Mouse (Mus musculus) hindbrain, postnatal 0 days (tissue): ENCODE measurements around the gene D10Wsu102e. TPM values are rescaled to one million over a fixed set of nuclear protein-coding genes. Genes with fewer than 3 reads are reported as not detected.

Experiments
- ATAC-seq: fragments of 200-750 bp; cut with Nextera tagmentation; 2 replicates; pipeline ENCODE4 v1.8.0; 2017; ENCODE audit warnings: mild to moderate bottlenecking, moderate TSS enrichment, moderate library complexity
- DNase-seq: peaks from one replicate; pipeline ENCODE4 v3.0.0-alpha.2; 2015; ENCODE audit warnings: low spot score
- H3K27ac ChIP-seq: fragments of 300-500 bp; sonication (generic); 2 replicates; pipeline ENCODE4 v1.5.1; 2014; ENCODE audit warnings: mild to moderate bottlenecking
- H3K27me3 ChIP-seq: fragments of 300-500 bp; sonication (generic); 2 replicates; pipeline ENCODE4 v1.6.1; 2014; ENCODE audit warnings: low read length, mixed read lengths; ENCODE audit not compliant: insufficient read depth
- H3K36me3 ChIP-seq: fragments of 300-500 bp; sonication (generic); 2 replicates; pipeline ENCODE4 v1.6.1; 2014; ENCODE audit warnings: low read length, mixed read lengths; ENCODE audit not compliant: insufficient read depth
- H3K4me1 ChIP-seq: fragments of 300-500 bp; sonication (generic); 2 replicates; pipeline ENCODE4 v1.6.1; 2014; ENCODE audit warnings: antibody characterized with exemption, low read length, mixed read lengths; ENCODE audit not compliant: insufficient read depth
- H3K4me2 ChIP-seq: fragments of 300-500 bp; sonication (generic); 2 replicates; pipeline ENCODE4 v1.6.1; 2014; ENCODE audit warnings: low read depth, mild to moderate bottlenecking, low read length, moderate library complexity, mixed read lengths
- H3K4me3 ChIP-seq: fragments of 300-500 bp; sonication (generic); 2 replicates; pipeline ENCODE4 v1.5.1; 2014; ENCODE audit warnings: low read length
- H3K9ac ChIP-seq: fragments of 300-500 bp; sonication (generic); replicated peaks from 2 replicates; pipeline ENCODE4 v1.6.1; 2014; ENCODE audit warnings: mild to moderate bottlenecking, low read length, moderate library complexity, mixed read lengths
- H3K9me3 ChIP-seq: fragments of 300-500 bp; sonication (generic); 2 replicates; pipeline ENCODE4 v1.6.1; 2016; ENCODE audit warnings: low read length, mixed read lengths
- CTCF ChIP-seq: IDR thresholded peaks from 2 replicates; pipeline ENCODE4 v1.5.1; 2016; ENCODE audit warnings: antibody characterized with exemption, control low read depth, low read depth
- WGBS: fragments of 180-500 bp; shearing (Covaris S2); extraction: QIAGEN DNeasy Blood & Tissue Kit; methylation state at CpG from one replicate; pipeline ENCODE4 v1.1.7; 2014; 5-methylcytosine and 5-hydroxymethylcytosine counted together
- polyA plus RNA-seq: library from polyadenylated mRNA; unstranded; fragments of >200 nt; fragmentation: Nextera tagmentation; extraction: Ambion mirVana; gene quantifications from 2 replicates; pipeline ENCODE4 v1.2.1, GENCODE M21; 2015
- total RNA-seq: library from RNA; depleted of rRNA; stranded (reverse); fragments of >200 nt; gene quantifications from 2 replicates; pipeline ENCODE4 v1.2.3, GENCODE M21; 2014; rRNA removed

Gene D10Wsu102e
- total RNA-seq (2.1 and 2.2 TPM in 2 replicates), polyA plus RNA-seq (0.60 and 0.61 TPM in 2 replicates)

DNA sequence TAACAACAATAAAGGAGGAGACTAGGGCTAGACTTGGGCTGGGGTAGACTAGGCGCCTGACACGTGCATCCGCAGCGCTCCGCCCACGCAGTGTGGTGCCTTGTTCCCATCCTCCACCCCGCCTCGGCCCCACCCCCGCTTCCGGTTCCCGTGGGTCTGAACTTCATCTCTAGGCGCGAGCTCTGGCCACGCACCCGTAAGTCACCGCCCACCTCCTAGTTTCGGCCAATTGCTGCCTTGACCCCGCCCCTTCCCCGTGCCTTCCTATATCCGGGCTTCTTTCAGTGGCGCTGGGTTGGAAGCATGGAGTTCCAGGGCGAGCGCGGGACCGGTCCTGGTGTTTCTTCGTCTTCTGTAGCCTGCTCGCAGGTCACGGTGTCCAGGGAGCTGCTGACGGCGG is at the start of gene D10Wsu102e:
Gene D10Wsu102e (plus strand): TSS at position 266 of the 400 bp plus-strand sequence.
- H3K4me1 ChIP-seq, result no peaks in the 10 kb centered on the region
- H3K9me3 ChIP-seq, result no peaks in the 10 kb centered on the region
- peak within 1 kb of the TSS; percentile 74 for H3K27ac ChIP-seq
- ATAC-seq, result peak; percentile 99
- peak within 1 kb of the TSS; percentile 68 for H3K9ac ChIP-seq
- peak within 1 kb of the TSS; percentile 87 for H3K4me2 ChIP-seq
- H3K27me3 ChIP-seq, result no peaks in the 10 kb centered on the region
- peak; percentile 98 for DNase-seq
- peaks cover 16% of the 10 kb centered on the region for H3K36me3 ChIP-seq
- no peak for TF ChIP-seq CTCF
- 1% methylated on average over 30 of the region's 30 CpGs for WGBS
- H3K4me3 ChIP-seq, result peak within 1 kb of the TSS; percentile 83

DNA sequence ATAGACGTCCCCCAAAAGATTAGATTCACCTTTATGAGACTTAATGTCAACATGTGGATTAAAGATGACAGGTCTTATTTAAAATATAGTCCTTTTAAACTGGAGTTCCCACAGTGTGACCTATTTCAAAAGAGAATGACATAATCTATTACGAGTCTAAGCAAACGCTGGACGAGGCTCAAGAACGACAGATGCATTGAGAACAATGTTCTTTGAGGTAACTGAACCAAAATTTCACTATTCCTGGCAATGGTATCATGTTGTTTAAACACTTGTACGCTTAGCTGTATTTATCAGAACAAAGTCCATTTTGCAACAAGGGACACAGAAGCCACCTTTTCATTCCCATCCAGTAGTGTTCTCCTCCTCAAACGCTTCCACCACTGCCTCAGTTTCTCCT is 49.7 kb upstream of the D10Wsu102e start:
- DNase-seq, result no peak

DNA sequence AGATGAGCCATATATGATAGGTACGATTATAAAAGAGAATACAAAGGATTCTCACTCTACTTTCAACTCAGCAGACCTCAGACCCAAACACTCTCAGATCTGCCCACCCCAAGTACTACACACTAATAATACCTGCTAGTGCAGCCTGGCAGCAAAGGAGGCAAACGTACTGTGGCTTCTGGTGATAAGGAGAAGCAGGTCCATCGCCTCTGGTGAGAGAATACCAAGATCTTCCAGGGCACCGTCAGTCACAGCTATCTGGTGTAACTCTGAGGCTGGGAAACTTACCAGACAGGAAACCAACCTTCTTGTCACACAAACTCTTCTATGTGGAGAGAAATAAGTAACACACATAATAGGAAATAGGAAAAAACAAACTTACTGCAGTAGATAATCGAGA is 47.0 kb upstream of the D10Wsu102e start:
- no peak for TF ChIP-seq CTCF
- H3K4me2 ChIP-seq, result no peak overlapping the region
- DNase-seq, result no peak
- H3K4me1 ChIP-seq, result no peaks in the 10 kb centered on the region
- 89% methylated on average over 5 of the region's 5 CpGs for WGBS
- H3K4me3 ChIP-seq, result no peak overlapping the region
- no peak overlapping the region for H3K27ac ChIP-seq
- H3K27me3 ChIP-seq, result no peaks in the 10 kb centered on the region
- no peaks in the 10 kb centered on the region for H3K36me3 ChIP-seq
- no peak for ATAC-seq
- H3K9me3 ChIP-seq, result no peaks in the 10 kb centered on the region
- H3K9ac ChIP-seq, result no peak overlapping the region

More for the DNA sequence above, 49.7 kb upstream of the D10Wsu102e start:
- no peak for TF ChIP-seq CTCF
- no peak overlapping the region for H3K4me2 ChIP-seq
- H3K27me3 ChIP-seq, result no peaks in the 10 kb centered on the region
- WGBS, result 85% methylated on average over 7 of the region's 7 CpGs
- no peaks in the 10 kb centered on the region for H3K36me3 ChIP-seq
- H3K9me3 ChIP-seq, result no peaks in the 10 kb centered on the region
- no peaks in the 10 kb centered on the region for H3K4me1 ChIP-seq
- H3K4me3 ChIP-seq, result no peak overlapping the region
- no peak overlapping the region for H3K9ac ChIP-seq
- no peak overlapping the region for H3K27ac ChIP-seq
- no peak for ATAC-seq

DNA sequence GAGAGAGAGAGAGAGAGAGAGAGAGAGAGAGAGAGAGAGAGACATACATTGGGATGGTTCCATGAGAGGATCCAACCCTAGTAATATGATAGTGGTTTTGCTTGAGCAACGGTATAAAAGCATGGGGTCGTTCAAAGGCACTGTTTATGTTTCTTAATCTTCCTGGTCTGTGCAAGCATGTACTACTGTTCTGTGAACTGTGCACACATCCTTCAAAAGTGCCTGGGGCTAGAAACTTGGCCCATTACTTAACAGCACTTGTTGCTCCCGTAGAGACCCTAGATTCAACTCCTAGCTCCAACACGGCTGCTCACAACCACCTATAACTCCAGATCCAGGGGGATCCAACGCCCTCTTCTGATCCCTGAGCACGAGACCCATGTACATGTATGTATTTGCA is 39.6 kb upstream of the D10Wsu102e start:
- DNase-seq (no peak), ATAC-seq (no peak)
- no peaks in the 10 kb centered on the region for H3K4me1 ChIP-seq
- H3K4me3 ChIP-seq, result no peak overlapping the region
- H3K27ac ChIP-seq, result no peak overlapping the region
- 90% methylated on average over 6 of the region's 6 CpGs for WGBS
- no peaks in the 10 kb centered on the region for H3K9me3 ChIP-seq
- no peaks in the 10 kb centered on the region for H3K36me3 ChIP-seq
- no peaks in the 10 kb centered on the region for H3K27me3 ChIP-seq
- H3K9ac ChIP-seq, result no peak overlapping the region
- no peak for TF ChIP-seq CTCF
- H3K4me2 ChIP-seq, result no peak overlapping the region

DNA sequence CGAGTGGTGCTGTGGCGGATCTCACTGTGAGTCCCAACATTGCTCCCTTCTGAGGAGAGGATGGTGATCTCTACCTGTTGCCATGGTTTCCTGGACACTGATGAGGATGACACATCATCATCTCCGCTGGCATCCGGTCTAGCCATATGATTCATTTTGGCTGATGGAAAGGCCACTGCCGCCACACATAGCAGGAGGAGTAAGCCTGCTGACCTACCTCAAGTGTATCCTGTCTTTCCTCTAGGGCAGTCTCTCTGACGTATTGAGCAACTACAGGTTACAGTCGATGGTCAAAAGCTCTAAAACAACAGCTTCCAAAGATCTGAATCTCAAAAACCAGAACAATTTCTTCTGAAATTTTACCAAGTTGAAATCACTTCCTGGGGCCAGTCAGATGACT is 39.2 kb upstream of the D10Wsu102e start:
- H3K4me1 ChIP-seq, result no peaks in the 10 kb centered on the region
- H3K4me2 ChIP-seq, result no peak overlapping the region
- no peaks in the 10 kb centered on the region for H3K36me3 ChIP-seq
- 86% methylated on average over 7 of the region's 7 CpGs for WGBS
- H3K27me3 ChIP-seq, result no peaks in the 10 kb centered on the region
- ATAC-seq (no peak), DNase-seq (no peak)
- TF ChIP-seq CTCF, result no peak
- no peaks in the 10 kb centered on the region for H3K9me3 ChIP-seq
- H3K27ac ChIP-seq, result no peak overlapping the region
- no peak overlapping the region for H3K4me3 ChIP-seq
- no peak overlapping the region for H3K9ac ChIP-seq

DNA sequence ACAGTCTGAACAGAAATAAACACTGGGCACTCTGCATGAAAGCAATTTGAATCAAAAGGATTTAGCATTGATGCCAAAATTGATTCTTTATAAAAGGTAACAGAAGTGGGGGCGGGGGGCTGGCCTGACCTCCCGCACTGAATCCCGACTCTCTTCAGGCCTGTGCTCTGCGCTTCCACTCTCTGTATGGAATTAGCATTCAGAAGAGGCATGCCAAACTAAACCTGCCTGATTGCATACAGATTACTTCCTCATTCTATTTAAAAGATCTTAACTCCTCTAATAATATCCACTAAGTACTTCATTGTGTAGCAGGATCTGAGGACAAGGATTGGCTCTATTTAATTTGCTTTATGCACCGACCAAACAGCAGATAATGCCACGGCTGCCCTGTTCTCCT is 38.5 kb upstream of the D10Wsu102e start:
- DNase-seq, result no peak
- 50% methylated on average over 6 of the region's 6 CpGs for WGBS

DNA sequence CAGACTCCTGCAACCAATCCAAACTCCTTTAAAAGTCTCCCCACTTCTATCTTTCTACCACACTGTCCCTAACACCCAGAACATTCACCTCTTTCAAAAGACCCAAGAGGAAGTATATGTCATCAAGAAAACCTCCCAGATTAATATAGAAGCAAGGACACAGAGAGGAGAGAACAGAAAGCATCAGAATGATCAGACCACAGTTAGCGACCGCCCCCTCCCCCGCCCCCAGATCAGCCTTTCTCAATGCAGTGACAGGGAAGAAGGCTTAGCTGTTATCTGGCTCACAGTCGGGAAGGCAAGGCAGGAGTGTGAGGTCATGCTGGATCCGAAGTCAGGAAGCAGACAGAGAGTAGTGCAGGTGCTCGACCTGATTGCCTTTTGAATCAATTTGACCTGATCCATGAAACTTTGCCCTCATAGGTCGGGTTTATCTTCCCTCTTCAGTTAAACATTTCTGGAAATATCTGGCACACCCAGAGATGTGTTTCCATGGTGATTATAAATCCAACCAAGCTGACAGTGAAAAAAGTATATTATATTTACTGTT is 37.4 kb upstream of the D10Wsu102e start:
- DNase-seq, result no peak
- no peak overlapping the region for H3K4me3 ChIP-seq
- H3K4me2 ChIP-seq, result no peak overlapping the region
- no peak for ATAC-seq
- H3K27me3 ChIP-seq, result no peaks in the 10 kb centered on the region
- H3K9ac ChIP-seq, result no peak overlapping the region
- H3K4me1 ChIP-seq, result no peaks in the 10 kb centered on the region
- 47% methylated on average over 7 of the region's 7 CpGs for WGBS
- no peak overlapping the region for H3K27ac ChIP-seq
- no peaks in the 10 kb centered on the region for H3K9me3 ChIP-seq
- no peak for TF ChIP-seq CTCF
- H3K36me3 ChIP-seq, result no peaks in the 10 kb centered on the region

More for the DNA sequence above, 38.5 kb upstream of the D10Wsu102e start:
- Histone ChIP-seq H3K9ac (no peak overlapping the region), H3K27ac (no peak overlapping the region), H3K4me1 (no peaks in the 10 kb centered on the region), H3K4me2 (no peak overlapping the region), H3K9me3 (no peaks in the 10 kb centered on the region), H3K27me3 (no peaks in the 10 kb centered on the region), H3K36me3 (no peaks in the 10 kb centered on the region), H3K4me3 (no peak overlapping the region)
- TF ChIP-seq CTCF, result no peak
- no peak for ATAC-seq
